Mouse (Mus musculus): ENCODE measurements around the gene Ripor3. TPM values are rescaled to one million over a fixed set of nuclear protein-coding genes. Genes with fewer than 3 reads are reported as not detected.

The Ripor3 gene
- polyA plus RNA-seq, 1 experiment from 2014 or later, result 0.31 TPM

DNA sequence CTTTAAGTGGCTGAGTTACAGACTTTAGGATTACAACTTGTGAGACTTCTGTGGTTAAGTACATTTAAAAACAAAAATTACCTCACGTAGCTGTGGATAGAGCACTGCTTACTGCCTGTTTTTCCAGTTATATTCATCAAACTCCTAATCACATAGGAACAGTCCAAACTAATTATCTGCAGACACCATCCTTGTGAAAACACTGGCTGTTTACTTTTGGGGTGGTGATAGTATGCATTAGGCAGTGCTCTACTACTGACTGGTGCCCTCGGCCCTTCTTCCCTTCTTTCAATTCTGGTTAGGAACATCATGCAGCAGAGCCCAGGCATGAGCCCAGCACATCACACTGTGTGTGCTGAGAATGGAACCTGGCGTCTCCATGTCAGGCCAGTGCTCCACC, 63.2 kb downstream of the Ripor3 start:
- no peak overlapping the region for H3K4me2 ChIP-seq
- WGBS, result 91% methylated on average over 3 of the region's 3 CpGs
- no peak overlapping the region for H3K27ac ChIP-seq
- H3K9me3 ChIP-seq, result no peaks in the 10 kb centered on the region
- H3K4me3 ChIP-seq, result no peak overlapping the region
- H3K27me3 ChIP-seq, result no peaks in the 10 kb centered on the region
- H3K36me3 ChIP-seq, result no peaks in the 10 kb centered on the region
- H3K9ac ChIP-seq, result no peak overlapping the region
- no peak for ATAC-seq (ENCODE audit: low FRiP score)
- peaks cover 75% of the 10 kb centered on the region for H3K4me1 ChIP-seq (replicated peaks)

DNA sequence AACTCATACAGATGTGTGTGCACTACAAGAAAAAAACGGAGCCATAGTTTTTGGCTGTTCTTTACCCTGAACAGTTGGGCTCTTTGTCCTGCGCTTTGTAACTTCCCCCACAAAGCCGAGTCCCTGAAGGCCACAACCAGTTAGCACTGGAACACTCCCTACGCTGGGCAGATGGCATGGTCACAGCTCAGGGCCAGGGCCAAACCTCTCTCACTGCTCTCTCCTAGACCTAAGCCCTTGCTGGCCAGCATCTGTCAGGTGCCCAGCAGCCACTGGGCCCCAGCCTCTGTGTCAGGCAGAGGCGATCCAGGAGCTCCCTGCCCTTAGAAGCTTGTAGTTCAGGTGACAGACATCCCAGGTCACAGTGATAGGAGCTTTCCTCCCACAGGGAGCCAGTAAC, 65.0 kb downstream of the Ripor3 start:
- no peak overlapping the region for H3K9ac ChIP-seq
- peaks cover 89% of the 10 kb centered on the region for H3K4me1 ChIP-seq (replicated peaks)
- H3K4me2 ChIP-seq, result no peak overlapping the region
- 83% methylated on average over 5 of the region's 5 CpGs for WGBS
- H3K27me3 ChIP-seq, result no peaks in the 10 kb centered on the region
- no peak for ATAC-seq (ENCODE audit: low FRiP score)
- H3K36me3 ChIP-seq, result no peaks in the 10 kb centered on the region
- H3K9me3 ChIP-seq, result no peaks in the 10 kb centered on the region
- H3K27ac ChIP-seq, result 0 out of 2 replicates have a peak overlapping the region, but pooled peaks have one; percentile 1
- H3K4me3 ChIP-seq, result no peak overlapping the region

DNA sequence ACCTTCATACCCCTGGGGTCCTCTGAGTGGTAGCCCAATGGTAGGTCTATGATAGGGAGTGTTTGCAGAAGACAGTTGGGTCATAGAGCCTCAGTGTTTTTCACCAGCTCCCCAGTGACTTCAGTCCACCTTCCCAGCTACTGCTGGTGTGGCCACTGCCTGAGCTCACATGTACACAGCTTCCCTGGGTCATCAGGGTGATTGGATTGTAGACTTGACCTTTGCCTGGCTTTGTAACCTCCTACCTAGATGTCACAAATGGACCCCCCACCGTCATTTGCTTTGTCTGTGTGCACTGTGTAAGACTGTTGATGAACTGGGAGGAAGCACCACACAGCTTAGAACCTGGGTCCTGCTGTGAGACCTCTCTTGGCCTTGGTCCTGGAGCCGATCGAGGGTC, 66.2 kb downstream of the Ripor3 start:
- Histone ChIP-seq H3K4me1 (replicated peaks) (peaks cover 90% of the 10 kb centered on the region), H3K9me3 (no peaks in the 10 kb centered on the region), H3K27ac (no peak overlapping the region), H3K27me3 (no peaks in the 10 kb centered on the region), H3K4me3 (no peak overlapping the region), H3K9ac (no peak overlapping the region), H3K36me3 (no peaks in the 10 kb centered on the region), H3K4me2 (no peak overlapping the region)
- no peak for ATAC-seq (ENCODE audit: low FRiP score)
- 81% methylated on average over 3 of the region's 3 CpGs for WGBS

DNA sequence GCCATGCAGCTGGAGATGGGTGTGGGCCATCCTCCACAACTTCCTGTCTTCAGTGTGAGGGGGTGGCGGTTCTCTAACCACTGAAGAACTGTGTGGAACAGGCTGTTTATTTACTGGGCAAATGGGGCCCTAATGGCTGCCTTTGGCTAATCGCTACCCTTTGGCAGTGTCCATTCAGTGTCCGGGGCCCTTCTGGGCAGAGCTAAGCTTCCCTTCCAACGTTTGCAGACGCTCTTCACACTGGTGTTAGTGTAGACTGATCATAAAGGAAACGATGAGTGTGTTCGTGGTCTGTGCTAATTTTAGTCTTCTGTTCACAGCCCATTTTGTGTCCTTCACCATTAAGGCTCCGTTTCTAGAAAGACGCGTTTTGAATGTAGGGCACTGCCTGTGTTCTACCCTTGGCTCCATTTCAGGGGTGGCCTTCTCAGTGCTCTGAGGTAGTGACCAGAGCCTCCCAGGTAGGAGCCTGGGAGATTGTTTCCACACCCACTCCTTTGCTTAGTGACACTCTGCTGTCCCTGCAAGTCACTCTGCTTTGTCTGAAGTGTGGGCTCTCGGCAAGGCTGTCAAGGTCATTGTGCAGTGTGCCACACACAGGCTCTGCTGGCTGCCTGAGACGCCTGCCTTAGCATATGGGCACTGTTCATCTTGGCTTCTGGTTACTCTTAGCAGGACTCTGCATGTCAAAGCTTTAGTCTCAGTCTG, 67.3 kb downstream of the Ripor3 start:
- H3K4me2 ChIP-seq, result peak overlapping the region; percentile 19; the same call in 1 of the 2 replicates
- no peak for ATAC-seq (ENCODE audit: low FRiP score)

DNA sequence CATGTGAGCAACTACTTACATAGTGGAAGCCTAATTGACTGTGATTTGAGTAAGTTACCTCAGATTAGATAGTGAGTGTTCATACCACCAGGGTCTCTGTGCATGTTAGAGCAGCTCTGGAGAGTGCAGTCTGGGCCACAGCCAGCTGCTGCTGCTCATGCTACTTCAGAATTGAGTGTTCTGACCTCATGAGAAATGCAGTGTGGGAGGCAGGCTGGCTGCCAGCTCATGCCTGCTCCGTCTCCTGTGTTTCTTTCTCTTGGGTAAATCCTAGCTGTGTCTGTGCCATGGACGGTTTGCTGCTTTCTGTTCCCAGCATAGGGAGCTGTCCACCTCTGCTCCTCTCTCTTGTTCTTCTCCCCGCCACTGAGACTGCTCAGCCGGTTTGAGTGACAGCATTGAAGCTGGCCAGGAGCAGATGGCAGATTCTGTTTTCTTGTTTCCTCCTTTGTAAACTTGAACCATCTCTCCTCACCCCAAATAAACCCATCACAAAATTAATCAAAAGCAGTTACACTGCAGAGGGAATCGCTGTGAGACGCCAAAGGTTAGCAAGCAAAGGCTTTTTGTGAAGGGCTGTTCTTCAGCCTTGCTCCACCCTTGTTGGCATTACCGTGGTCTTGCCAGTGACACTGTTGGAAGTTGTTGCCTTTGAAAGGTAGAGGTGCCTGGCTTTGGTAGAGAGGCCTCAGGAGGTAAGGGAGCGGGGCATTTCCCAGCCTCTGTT, 68.1 kb downstream of the Ripor3 start:
- no peaks in the 10 kb centered on the region for H3K27me3 ChIP-seq
- peak overlapping the region; percentile 83 for H3K27ac ChIP-seq
- ATAC-seq (ENCODE audit: low FRiP score), result peak; percentile 71; the same call in 1 of the 2 replicates
- H3K9me3 ChIP-seq, result no peaks in the 10 kb centered on the region
- H3K4me1 ChIP-seq (replicated peaks), result peaks cover 86% of the 10 kb centered on the region
- no peak overlapping the region for H3K4me3 ChIP-seq
- peak overlapping the region; percentile 14; the same call in 1 of the 2 replicates for H3K9ac ChIP-seq
- 26% methylated on average over 8 of the region's 8 CpGs for WGBS
- no peaks in the 10 kb centered on the region for H3K36me3 ChIP-seq
- H3K4me2 ChIP-seq, result peak overlapping the region; percentile 19; the same call in 1 of the 2 replicates

More for the DNA sequence above, 67.3 kb downstream of the Ripor3 start:
- Histone ChIP-seq H3K36me3 (no peaks in the 10 kb centered on the region), H3K27me3 (no peaks in the 10 kb centered on the region), H3K4me3 (no peak overlapping the region), H3K4me1 (replicated peaks) (peaks cover 88% of the 10 kb centered on the region), H3K9me3 (no peaks in the 10 kb centered on the region), H3K27ac (peak overlapping the region; percentile 83), H3K9ac (no peak overlapping the region)
- 72% methylated on average over 12 of the region's 12 CpGs for WGBS

DNA sequence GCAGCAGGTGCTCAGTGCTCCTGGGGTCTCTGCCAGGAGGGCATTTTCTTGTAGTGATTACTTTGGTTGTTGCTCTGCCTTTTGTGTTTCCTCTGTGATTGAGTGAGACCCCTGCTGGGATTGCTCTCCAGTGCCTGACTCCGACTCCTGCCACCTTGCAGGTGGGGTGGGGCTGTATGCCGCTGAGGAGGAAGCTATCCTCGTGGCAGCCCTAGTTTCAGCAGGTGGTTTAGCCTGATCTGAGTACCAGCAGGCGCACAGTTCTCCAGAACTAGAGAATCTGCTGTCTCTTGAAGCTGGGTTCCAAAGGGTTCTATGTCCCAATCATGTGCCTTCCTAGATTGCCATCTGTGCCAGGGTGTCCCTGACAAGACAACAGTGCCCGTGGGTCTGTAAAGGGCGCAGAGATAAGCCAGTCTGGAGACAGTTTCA, 68.7 kb downstream of the Ripor3 start:
- WGBS, result 41% methylated on average over 6 of the region's 6 CpGs
- H3K4me3 ChIP-seq, result no peak overlapping the region
- H3K27ac ChIP-seq, result peak overlapping the region; percentile 83
- H3K4me2 ChIP-seq, result peak overlapping the region; percentile 19; the same call in 1 of the 2 replicates
- H3K9me3 ChIP-seq, result no peaks in the 10 kb centered on the region
- H3K9ac ChIP-seq, result 0 out of 2 replicates have a peak overlapping the region, but pooled peaks have one; percentile 35
- H3K27me3 ChIP-seq, result no peaks in the 10 kb centered on the region
- ATAC-seq (ENCODE audit: low FRiP score), result no peak
- no peaks in the 10 kb centered on the region for H3K36me3 ChIP-seq
- peaks cover 90% of the 10 kb centered on the region for H3K4me1 ChIP-seq (replicated peaks)

DNA sequence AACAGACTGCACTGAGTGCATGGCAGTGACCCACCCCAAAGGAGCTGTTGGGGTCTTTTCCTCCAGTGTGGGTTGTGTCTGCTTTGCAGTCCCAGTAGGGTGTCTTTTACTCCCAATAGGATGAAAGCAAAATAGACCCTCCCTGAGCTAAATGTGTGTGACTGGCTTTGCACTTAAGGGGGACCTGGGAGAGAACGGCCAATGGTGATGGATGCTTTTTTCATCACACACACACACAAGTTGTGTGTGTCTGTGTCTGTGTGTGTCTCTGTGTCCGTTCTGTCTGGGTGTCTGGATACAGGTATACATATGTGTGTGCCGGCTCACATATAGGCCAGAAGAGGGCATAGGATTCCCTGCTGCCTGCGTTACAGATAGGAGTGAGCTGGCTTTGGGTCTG, 69.1 kb downstream of the Ripor3 start:
- Histone ChIP-seq H3K4me1 (replicated peaks) (peaks cover 94% of the 10 kb centered on the region), H3K36me3 (no peaks in the 10 kb centered on the region), H3K4me2 (no peak overlapping the region), H3K9ac (0 out of 2 replicates have a peak overlapping the region, but pooled peaks have one; percentile 35), H3K4me3 (no peak overlapping the region), H3K27ac (peak overlapping the region; percentile 83), H3K27me3 (no peaks in the 10 kb centered on the region), H3K9me3 (no peaks in the 10 kb centered on the region)
- no peak for ATAC-seq (ENCODE audit: low FRiP score)
- 52% methylated on average over 4 of the region's 4 CpGs for WGBS

DNA sequence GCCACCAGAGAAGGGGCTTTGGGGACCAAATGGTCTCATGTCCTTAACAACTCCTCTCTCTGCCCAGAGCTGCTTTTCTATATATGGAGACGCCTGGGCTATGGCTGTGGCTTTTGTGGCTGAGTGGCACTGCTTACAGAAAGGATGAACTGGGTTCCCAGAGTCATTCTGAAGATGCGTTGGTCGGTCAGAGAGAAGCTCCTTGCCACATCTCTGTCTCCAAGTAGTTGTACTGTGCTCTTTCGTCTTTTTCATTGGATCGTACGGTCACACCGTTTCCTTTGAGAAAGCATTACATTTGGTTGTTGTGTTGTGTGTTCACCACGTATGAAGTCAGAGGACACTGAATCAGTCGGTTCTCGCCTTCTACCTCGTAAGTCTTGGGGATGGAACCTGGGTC, 69.8 kb downstream of the Ripor3 start:
- WGBS, result 93% methylated on average over 11 of the region's 11 CpGs
- Histone ChIP-seq H3K4me2 (no peak overlapping the region), H3K9ac (no peak overlapping the region), H3K27me3 (no peaks in the 10 kb centered on the region), H3K4me3 (no peak overlapping the region), H3K4me1 (replicated peaks) (peaks cover 94% of the 10 kb centered on the region), H3K9me3 (no peaks in the 10 kb centered on the region), H3K36me3 (no peaks in the 10 kb centered on the region), H3K27ac (no peak overlapping the region)
- no peak for ATAC-seq (ENCODE audit: low FRiP score)

DNA sequence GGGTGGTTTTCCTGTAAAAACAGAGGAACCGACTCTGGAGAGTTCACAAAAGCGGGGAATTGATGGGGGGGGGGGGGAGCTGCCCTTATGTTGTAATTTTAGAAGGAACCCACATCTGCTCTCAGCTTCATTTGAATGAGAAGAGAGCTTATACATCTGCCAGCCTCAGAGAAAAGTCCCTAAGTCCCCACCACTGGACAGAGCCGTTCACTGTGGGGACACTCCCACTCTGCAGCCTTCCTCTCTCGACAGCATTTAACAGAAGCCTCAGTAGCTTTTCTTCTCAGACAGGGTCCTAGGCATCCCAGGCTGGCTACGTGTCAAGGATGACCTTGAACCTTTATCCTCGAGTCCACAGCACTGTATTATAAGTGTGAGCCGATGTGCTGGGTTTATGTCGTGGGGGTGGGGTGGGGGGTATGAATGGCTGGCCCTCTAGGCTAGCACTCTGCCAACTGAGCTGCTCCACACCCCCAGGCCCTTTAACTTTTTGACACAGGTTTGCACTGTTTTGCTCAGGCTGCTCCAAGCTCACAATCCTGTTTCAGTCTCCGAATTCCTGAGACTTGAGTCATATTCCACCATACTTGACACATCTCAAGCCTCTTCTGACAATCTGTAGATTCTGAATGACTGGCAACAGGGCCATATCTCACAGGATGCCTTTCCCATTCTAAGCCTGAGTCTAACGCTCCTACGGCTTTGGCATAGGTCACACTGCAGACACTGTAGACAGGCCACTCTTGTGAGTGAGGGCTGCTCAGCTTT, 70.6 kb downstream of the Ripor3 start:
- no peaks in the 10 kb centered on the region for H3K27me3 ChIP-seq
- no peak overlapping the region for H3K4me2 ChIP-seq
- ATAC-seq (ENCODE audit: low FRiP score), result no peak
- no peaks in the 10 kb centered on the region for H3K9me3 ChIP-seq
- no peak overlapping the region for H3K27ac ChIP-seq
- H3K4me1 ChIP-seq (replicated peaks), result peaks cover 93% of the 10 kb centered on the region
- H3K4me3 ChIP-seq, result no peak overlapping the region
- WGBS, result 61% methylated on average over 11 of the region's 11 CpGs
- H3K9ac ChIP-seq, result no peak overlapping the region
- H3K36me3 ChIP-seq, result no peaks in the 10 kb centered on the region

DNA sequence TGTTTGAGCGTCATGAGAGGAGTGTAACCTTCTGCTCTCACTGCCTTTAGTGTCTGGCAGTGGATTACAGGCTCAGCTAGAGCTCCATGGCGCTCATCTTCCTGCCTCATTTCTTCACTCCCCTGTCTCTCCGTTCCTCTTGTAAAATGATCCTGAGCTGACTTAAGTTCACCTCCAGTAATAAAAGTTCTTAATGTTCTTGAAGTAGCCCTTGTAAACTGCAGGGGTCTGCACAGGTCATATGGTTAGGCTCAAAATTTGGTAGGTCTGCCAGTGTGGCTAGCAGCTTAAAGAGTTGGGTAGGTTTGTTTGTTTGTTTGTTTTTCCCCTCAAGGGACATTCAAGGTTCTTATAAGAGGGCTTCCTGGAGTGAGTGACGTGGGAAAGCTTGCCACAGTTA, 71.2 kb downstream of the Ripor3 start:
- WGBS, result 60% methylated on average over 4 of the region's 4 CpGs
- Histone ChIP-seq H3K36me3 (no peaks in the 10 kb centered on the region), H3K4me1 (replicated peaks) (peaks cover 92% of the 10 kb centered on the region), H3K9me3 (no peaks in the 10 kb centered on the region), H3K27me3 (no peaks in the 10 kb centered on the region), H3K27ac (no peak overlapping the region), H3K4me2 (no peak overlapping the region), H3K9ac (no peak overlapping the region), H3K4me3 (no peak overlapping the region)
- ATAC-seq (ENCODE audit: low FRiP score), result no peak

DNA sequence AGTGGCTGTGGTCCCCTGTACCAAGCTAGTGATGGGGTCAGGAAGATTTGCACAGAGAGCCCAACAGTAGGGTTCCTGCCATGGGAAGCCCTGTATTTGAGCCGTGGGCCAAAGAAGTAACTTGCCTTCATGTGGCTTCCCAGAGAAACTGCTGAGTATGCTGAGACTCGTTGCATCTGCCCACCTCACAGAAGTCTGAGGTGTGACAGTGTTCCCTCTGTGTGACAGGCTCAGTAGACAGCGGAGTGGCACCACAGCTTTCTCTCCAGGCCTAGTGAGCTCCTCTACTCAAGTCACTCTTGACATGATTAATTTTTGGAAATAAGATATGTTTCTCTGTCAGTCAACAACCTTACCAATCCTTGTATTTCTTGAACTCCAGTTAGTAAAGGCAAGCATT, 71.6 kb downstream of the Ripor3 start:
- H3K36me3 ChIP-seq, result no peaks in the 10 kb centered on the region
- no peak overlapping the region for H3K4me2 ChIP-seq
- H3K27me3 ChIP-seq, result no peaks in the 10 kb centered on the region
- H3K9ac ChIP-seq, result no peak overlapping the region
- no peak overlapping the region for H3K4me3 ChIP-seq
- WGBS, result 83% methylated on average over 3 of the region's 3 CpGs
- no peak for ATAC-seq (ENCODE audit: low FRiP score)
- H3K9me3 ChIP-seq, result no peaks in the 10 kb centered on the region
- peaks cover 92% of the 10 kb centered on the region for H3K4me1 ChIP-seq (replicated peaks)
- H3K27ac ChIP-seq, result no peak overlapping the region

DNA sequence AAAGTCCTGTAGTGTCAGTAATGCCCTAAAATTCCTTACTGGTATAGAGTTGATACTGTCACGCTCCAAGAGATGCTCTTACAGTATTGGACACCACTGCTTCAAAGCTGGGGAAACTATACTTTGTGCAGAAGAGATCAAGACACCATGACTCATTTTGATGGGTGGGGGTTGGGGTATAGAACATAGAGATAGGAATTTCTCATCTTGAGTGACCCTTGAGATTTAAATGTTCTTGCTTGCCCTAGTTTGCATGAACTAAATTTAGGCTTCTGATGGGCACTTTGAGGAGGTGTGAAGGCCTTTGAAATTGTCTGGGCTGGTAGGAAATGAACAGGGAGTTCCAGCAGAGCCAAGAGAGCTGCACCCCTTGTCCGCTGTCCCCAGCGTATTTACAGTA, 74.5 kb downstream of the Ripor3 start:
- WGBS, result 85% methylated on average over 3 of the region's 3 CpGs
- H3K27me3 ChIP-seq, result no peaks in the 10 kb centered on the region
- H3K4me1 ChIP-seq (replicated peaks), result peaks cover 80% of the 10 kb centered on the region
- H3K9ac ChIP-seq, result no peak overlapping the region; the same call in 1 of the 2 replicates
- H3K27ac ChIP-seq, result no peak overlapping the region
- H3K4me2 ChIP-seq, result no peak overlapping the region
- H3K36me3 ChIP-seq, result no peaks in the 10 kb centered on the region
- no peak overlapping the region for H3K4me3 ChIP-seq
- H3K9me3 ChIP-seq, result no peaks in the 10 kb centered on the region
- ATAC-seq (ENCODE audit: low FRiP score), result no peak
